Mouse (Mus musculus) adrenal gland, adult 8-10 months (tissue): ENCODE data around the gene Lrguk. TPM values are rescaled to one million over a fixed set of nuclear protein-coding genes. Genes with fewer than 3 reads are reported as not detected.

Experiments
- DNase-seq: peaks from one replicate; pipeline ENCODE4 v3.0.0; 2022
- total RNA-seq, 4 experiments: library from RNA; stranded (reverse); gene quantifications; 2 replicates each; pipeline ENCODE4 v1.2.4; 2022

The Lrguk gene
- total RNA-seq, 4 experiments from 2014 or later = 0.63 to 1.7 (median 1.1) TPM

GRCm38 (mm10) chr6:34148021-34148420 lies 118.8 kb downstream of the Lrguk start:
- no peak for DNase-seq

DNA sequence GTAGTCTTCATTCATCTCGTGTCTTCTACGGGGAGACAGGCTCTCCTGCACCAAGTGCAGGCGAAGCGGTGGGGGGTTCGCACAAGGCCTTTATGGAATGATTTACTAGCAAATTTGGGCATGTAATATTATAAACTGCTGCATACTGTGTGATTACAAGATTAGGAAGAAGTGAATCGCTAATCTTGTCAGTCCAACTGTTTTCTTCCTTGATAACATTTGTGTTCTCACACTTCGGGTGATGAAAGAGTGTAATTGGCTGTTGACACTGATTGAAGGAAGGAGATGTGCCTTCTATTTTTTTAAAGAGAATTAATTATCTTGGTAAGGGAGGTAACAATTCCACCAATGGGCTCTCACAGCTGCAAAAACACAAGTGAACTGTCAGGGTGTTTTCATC lies 119.4 kb downstream of the Lrguk start:
- no peak for DNase-seq

DNA sequence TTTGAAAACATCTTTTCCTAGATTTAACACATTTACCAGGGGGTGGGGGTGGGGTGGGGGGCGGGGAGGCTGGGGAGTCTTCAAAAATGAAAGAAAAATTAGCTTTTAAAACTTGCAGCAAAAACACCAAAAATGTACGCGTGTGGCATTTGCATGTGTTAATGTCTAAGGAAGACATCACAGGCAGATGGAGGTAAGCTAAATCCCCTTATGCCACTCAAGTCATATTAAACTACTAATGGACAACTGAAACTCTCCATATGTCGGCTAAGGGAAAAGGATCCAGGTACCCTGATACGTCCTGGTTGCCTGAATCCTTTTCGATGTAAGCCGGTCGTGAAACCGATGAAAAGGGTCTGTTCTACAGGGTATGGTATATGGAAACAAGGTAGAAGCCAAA lies 119.8 kb downstream of the Lrguk start:
- DNase-seq = no peak

DNA sequence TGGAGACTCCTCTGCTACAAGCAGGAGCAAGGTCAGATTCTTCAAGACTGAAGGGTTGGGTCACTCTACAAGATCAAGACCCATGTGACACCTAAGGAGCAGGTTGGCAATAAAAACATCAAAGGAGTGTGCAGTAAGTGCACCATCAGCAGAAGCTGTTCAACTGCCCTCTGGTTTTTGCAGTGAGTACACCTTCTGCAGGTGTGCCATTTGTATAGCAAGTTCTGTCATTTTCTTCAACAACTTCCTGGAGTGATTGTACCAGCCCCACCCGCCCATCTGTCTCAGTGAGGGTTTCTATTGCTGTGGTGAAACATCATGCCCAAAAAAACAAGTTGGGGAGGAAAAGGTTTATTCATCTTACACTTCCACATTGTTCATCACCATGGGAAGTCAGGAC lies 120.6 kb downstream of the Lrguk start:
- DNase-seq = no peak

DNA sequence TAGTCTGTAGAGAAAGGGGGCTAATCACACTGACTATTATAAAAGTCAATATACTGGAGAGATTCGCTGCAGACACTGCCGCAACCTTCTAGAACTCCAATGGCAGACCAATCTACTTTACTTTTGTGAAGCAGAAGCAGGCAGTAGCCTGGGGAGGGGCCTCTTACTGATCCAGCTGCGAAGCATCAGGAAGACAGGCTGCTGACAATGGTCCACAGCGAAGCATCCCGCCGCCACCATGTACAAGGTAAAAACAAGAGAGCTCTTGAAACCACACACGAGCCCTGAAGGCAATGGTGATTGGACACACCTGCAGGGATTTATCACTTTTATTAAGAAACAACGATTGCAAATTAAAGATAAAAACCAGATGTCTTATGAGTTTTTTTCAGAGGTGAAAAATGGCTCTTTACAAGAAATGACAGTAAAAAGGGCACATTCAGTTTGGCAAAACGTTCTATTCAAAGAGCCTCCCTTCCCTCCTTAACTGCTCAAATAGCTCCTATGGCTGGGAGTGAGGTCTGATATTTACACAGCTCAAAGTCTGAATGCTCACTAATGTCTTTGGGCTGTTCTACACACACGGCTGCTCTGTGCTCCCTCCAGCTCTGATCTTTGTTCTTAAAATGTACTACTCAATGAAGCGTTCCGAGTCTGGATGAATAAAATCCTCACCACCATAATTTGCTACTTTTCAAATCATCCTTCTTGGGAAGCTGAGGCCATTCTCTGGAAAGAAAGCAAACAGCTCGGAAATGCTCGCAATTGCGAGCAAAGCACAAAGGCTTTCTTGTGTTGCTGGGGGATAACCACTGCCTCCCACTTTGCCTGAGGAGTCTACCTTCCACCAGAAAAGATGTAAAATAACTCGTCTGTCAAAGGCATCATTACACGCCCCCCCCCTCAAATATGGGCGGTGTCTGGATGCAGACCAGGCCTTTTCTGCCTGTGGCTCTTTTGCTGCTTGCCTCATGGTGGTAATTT lies 124.1 kb downstream of the Lrguk start:
- DNase-seq = no peak

- peak; percentile 31 for DNase-seq
Measured at GRCm38 (mm10) chr6:34154202-34154601, 125.0 kb downstream of the Lrguk start.

- DNase-seq = no peak
Measured at GRCm38 (mm10) chr6:34155137-34155804, 126.0 kb downstream of the Lrguk start.

DNA sequence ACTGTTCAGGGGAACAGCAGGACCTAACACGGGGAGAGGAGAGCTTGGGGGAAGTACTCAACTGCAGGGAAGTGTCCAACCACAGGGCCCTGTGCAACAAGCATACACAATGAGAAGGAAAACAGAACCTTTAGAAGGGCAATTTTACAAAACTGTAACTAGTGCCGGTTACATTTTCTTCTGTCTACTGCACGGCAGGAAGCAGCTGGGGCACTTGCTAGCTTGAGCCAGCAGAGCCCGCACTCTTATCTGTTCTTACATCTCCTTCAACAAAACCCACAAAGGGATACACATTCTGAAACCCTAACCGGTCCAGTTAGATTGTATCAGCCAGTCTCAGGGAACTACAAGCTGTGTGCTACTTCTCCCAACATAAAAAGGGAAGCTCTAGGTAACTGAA lies 126.8 kb downstream of the Lrguk start:
- no peak for DNase-seq

DNA sequence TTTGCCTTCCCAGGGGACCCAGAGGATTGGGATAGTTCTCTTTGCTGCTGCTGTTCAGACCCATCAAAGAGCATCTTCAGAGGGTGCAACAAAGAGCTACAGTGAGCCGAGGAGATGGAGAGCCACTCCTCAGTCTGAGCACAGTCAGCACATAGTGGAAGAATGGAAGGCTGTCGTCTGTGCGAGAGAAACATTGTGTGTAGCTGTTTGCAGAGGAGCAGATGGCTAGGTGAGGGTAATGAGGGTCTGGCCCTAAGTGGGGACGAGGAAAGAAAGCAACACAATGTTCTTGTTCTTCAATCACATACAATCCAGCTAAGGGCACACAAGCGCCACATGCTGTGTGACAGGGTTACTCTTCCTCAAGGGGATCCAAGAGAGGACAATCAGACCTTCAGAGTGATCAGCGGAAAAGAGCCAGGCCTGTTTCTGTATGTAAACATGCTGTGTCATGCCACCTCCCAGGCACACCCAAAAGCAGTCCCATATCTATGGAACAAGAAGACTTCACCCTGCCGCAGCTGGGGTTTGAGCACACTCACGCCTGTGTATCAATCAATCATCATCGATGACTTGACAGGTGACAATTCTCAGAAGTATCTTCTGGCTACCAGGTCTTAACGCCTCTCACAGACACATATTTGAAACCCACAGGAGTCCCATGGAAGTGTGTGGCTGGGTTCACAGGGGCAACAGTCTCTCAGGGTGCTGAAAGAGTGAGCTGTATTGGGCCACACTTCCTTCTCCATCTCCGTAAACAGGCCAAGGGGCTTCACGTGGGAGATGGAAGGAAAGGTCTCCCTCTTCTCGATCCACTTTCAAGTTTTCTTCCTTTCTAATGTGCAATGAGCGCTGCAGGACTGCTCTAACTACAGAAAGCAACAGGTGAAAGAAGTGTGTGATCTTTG lies 127.8 kb downstream of the Lrguk start:
- DNase-seq = no peak

DNA sequence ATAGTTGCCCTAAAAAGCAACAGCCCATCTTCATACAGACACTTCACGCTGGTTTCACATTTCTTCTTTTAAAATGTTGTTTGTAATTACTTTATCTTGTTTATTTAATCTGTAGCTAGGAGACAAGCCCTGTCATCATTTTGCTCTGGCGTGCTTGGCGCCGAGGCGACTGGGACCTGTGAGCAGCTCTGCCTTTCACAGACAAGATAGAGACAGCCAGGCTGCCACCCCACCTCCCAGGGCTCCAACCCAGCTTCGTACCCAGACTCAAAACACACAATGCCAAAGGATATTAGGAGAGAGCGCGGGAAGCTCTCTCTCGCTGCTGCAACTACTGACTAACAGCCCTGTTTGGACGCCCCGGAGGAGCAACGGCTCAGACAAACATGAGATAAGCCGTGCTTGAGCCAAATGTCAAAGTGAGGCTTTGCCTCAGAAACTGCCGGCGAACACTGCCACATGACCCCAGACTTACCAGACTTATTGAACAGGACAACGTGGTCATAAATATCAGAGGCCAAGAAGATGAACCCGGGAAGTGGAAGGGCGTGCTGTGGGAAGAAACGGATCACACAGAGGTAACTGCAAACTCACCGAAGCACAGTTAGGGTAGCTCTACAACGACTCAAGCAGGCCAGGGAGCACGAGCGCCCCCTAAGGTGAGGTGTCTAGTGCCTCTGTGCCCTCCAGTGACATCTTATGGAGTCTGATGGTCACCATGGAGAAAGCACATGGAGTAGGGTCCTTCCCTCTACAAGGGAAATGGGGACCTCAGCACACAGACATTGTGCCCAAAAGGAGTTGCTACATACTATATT lies 131.0 kb downstream of the Lrguk start:
- no peak for DNase-seq

DNA sequence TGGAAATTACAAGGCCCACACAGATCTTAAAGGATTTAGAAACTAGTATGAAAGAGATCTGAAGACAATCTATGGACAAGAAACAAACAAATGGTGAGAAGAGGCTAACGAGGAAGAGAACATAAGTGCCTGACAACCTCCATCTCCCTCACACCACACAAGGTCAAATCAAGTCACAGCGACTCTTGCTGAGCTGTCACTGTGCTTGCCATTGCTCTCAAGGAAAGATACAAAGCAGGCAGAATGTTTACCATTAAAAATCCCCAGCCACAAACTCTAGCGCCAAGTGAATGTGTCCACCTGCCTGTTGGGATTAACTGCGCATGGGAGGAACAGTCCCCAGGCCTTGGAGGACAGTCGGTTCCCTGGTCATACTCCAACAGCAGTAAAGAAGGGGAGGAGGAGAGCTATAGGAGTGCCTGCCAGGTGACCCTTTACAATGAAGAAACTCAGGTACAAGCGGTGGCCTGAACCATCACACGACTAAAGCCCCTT lies 131.6 kb downstream of the Lrguk start:
- no peak for DNase-seq

DNA sequence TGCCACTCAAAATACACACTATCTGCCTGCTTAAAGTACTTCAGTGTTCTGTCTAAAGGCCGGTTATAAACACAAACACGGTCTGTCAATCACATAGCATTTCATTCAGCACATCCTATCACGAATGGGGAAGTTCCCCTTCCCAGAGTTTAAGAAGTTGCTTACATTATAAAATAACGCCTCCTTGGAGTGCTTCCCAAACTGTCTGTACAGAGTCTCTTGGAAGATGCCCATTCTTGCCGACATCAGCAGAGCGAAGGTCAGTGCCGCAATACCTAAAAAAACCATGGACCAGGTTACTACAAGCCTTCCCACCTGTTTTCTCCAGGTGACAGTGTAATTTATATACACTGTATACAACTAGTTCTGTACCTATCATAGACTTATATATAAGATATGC lies 132.3 kb downstream of the Lrguk start:
- DNase-seq = no peak

- no peak for DNase-seq
Measured at GRCm38 (mm10) chr6:34162607-34163006, 133.4 kb downstream of the Lrguk start.

- no peak for DNase-seq
Measured at GRCm38 (mm10) chr6:34163014-34163413, 133.8 kb downstream of the Lrguk start.

DNA sequence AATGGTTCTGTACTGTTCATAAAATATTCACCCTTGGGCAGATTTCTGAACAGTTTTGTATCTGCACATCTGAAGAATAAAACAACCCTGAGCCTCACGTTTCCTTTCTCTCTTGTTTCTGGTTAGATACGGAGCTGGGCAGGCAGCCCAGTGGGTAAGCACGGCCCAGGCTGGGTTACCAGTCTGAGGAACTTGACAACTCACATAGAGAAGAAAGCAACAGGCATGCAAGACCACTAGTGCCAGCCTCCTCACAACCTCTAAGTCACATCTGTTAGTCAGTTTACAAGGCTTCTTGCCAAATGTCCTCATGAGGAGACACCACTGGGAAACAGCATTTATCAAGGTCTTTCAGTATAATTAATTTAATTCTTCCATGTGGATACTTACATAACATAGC lies 139.6 kb downstream of the Lrguk start:
- DNase-seq = no peak

GRCm38 (mm10) chr6:34170844-34171494 lies 141.7 kb downstream of the Lrguk start:
- no peak for DNase-seq

GRCm38 (mm10) chr6:34171748-34172457 lies 142.7 kb downstream of the Lrguk start:
- no peak for DNase-seq

- DNase-seq = no peak
Measured at GRCm38 (mm10) chr6:34173251-34173650, 144.0 kb downstream of the Lrguk start.

DNA sequence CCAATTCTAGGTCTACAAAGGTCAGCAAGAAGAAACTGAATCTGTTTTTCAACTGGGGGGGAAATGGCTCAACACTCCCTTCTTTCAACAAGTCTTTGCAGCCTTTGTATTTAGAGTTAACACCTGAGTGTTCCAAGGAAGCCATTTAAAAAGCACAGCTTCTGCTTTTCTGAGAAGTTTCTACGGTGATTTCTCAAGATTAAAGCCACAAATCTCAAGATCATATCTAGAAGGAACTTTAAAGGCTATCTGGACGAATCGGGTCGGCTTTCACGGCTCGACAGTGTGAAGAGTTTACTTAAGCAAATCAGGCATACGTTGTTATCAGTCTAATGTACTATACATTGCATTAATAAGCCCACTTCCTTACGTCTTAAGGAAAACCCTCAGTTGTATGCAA lies 145.5 kb downstream of the Lrguk start:
- no peak for DNase-seq

GRCm38 (mm10) chr6:34176111-34176863 lies 147.0 kb downstream of the Lrguk start:
- no peak for DNase-seq
